Mouse (Mus musculus) ES-CJ7 (cell line): ENCODE measurements around the gene Tstd2.

Source experiments
- DNase-seq: peaks from one replicate; pipeline ENCODE4 v3.0.0; 2011; ENCODE audit warnings: low read depth, low spot score

Gene Tstd2

GRCm38 (mm10) chr4:46084416-46085172 is 53.9 kb downstream of the Tstd2 start:
- DNase-seq = no peak

DNA sequence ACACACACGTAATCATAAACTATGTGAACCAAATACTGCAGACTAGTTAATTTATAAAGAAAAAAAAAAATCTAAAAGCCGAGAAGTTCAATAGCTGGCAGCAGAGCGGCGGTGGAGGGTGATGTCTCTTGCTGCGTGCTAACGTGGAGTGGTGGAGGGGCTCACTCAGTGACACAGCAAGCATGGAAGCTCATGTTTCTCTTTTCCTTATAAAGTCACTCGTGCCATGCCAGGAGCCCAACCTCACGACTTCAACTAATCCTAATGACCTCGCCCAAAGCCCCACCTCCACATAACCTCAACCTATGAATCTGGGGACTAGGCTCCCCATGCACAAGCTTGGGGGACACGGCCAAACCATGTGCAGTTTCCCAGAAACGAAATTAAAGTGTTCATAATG is 55.9 kb downstream of the Tstd2 start:
- no peak for DNase-seq

DNA sequence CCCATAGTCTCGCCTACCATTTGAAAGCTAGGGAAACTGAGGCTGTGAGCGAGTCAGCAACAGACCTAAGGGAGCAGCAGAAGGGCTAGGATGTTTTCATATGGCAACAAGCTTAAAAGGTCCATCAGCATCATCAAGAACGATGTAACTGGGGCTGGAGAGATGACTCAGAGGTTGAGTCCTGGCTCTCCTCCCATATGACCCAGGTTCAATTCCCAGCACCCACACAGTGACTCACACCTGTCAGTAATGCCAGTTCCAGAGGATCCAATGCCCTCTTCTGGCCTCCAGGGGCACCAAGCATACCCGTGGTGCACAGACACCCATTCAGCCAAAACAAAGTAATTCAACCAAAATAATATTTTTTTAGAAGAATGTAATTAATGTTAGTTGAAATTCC is 58.2 kb downstream of the Tstd2 start:
- no peak for DNase-seq

- no peak for DNase-seq
Observed at GRCm38 (mm10) chr4:46076892-46077291, 61.6 kb downstream of the Tstd2 start.

DNA sequence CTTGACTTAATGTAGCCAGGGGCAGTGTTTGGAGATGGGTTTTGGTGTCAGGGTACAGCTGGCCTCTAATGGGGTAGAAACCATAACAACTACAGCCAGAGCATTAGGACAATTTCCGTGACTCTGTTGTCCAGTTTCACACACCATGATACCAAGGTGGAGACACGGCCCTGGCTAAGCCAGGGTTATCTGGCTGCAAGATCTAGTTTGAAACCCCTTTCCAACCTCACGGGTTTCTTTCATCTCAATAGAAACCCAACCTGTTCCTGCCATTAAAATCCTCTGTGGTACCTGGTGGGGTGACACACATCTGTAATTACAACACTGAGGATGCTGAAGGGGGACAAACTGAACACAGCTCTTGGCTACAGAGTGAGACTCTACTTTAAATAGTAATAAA is 62.8 kb downstream of the Tstd2 start:
- DNase-seq = no peak

DNA sequence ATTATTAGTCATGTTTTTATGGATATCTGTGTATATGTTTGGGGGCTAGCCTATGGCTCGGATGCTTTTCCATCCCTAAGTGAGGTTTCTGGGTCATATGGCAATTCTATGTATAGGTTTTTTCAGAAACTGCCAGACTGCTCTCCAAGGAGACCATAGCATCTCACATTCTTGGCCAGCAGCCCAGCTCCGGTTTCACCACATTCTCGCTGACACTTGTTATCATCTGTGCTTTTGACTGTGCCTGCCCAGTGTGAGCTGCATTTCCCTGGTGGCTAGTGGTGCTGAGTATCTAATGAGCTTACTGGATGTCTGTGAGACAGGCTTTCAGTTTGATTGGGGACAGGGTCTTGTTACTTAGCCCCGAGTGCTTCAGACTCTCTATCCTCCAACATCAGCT is 64.8 kb downstream of the Tstd2 start:
- DNase-seq = no peak

- DNase-seq = no peak
Observed at GRCm38 (mm10) chr4:46072631-46073030, 65.9 kb downstream of the Tstd2 start.

GRCm38 (mm10) chr4:46069851-46070482 is 68.5 kb downstream of the Tstd2 start:
- no peak for DNase-seq

DNA sequence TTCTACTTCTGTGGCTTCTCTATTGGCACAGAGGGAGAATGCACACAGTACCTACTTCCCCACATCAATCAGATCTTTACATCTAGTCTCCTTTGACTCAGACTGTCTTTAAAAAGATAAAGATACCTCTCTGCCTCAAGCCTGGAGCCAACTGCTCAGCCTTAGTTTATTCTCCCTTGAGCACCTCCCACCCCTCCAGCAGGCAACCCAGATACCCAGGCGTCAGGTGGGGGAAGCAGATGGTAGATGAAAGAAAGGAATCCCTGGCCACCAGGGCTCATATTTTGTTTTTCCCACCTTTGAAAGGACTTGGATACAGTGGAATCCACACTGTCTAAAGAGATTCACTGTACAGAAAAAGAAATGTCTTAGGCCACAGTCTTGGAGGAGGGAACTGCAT is 69.9 kb downstream of the Tstd2 start:
- DNase-seq = no peak

GRCm38 (mm10) chr4:46068060-46068459 is 70.4 kb downstream of the Tstd2 start:
- no peak for DNase-seq

DNA sequence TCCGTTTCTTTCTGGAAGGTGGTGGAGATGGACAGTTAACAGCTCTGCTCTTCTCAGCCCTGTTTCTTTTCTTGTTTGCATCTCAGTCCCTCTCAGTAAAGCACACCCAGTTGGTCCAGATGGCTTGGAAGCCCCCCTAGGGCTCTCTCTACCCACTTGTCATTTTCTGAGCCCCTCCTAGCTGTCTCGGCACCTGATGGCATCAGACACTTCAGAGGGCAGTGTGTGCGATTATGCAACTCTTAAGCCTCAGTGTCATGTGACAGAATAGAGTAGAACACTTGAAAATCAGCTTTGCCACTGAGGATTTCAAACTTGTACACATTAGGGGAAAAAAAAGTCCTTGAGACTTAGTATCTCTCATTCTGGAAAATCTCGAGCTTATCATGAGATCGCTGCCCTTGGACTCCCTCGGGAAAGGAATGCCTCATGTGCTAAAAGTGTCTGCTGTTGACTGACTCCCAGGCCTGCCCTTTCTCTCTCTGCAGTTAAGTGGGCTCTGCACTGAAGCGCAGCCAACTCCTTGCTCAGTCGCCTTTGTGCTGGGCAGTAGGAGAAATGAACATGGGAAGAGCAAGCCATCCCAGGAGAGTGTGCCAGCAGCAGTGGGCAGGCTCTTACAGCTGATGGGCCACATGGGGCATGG is 72.7 kb downstream of the Tstd2 start:
- no peak for DNase-seq

DNA sequence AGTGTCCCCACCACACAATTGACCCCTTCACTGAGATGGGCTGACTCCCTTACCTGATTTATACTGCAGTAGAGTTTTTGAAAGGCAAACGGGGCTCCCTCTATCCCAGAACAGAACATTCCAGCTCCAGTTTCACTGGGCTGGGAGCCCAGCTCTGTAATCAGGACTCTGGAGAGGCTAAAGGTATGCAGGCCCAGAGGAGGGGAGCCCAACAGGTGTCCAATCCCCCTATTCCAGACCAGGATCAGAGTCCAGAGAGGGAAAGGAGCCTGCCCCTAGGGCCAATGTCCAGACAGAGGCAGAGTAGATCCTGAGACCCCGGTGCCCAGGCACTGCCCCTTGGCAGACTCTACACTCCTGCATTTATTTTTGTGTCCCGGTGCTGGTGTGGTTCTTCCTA is 73.5 kb downstream of the Tstd2 start:
- no peak for DNase-seq
